Mouse (Mus musculus): ENCODE data around the gene Slc13a2. TPM values are rescaled to one million over a fixed set of nuclear protein-coding genes. Genes with fewer than 3 reads are reported as not detected.
A peak's percentile ranks its signal among the peaks of the same experiment; 100 is the strongest.

The Slc13a2 gene
- polyA plus RNA-seq, 1 experiment from 2014 or later, result 0.08 TPM

DNA sequence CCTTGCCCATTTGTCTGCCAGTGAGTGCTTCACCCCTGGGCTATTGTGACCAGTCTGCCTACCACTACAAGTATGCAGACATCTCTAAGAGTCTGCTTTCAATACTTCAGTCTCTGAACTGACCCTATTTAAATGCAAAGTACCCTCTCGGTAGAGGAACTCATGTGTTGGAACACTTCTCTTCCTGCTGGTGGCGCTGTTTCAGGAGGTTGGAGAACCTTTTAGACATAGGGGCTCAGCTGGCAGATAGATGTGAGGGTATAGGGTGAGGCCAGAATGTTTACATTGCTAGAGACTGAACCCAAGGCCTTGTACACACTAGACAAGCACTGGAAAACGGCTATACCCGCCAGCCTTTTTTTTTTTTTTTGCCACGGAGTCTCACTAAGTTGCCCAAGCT lies 6.3 kb upstream of the Slc13a2 start:
- no peak for ATAC-seq
- H3K4me2 ChIP-seq (ENCODE audit: low read depth, low read length), result no peak overlapping the region
- H3K27me3 ChIP-seq (ENCODE audit: insufficient read depth, low read length), result no peaks in the 10 kb centered on the region; the same call in 1 of the 2 replicates
- WGBS (ENCODE audit: insufficient replicate concordance), result 69% methylated on average over 5 of the region's 5 CpGs
- H3K4me3 ChIP-seq (ENCODE audit: low read depth, low read length), result no peak overlapping the region
- no peaks in the 10 kb centered on the region; the same call in 1 of the 2 replicates for H3K4me1 ChIP-seq (ENCODE audit: insufficient read depth)
- no peak for TF ChIP-seq EP300 (IDR thresholded peaks at IDR 0.05; ENCODE audit: low read depth)
- no peak for TF ChIP-seq CTCF (IDR thresholded peaks at IDR 0.05; ENCODE audit: low read depth)
- no peak for DNase-seq
- H3K36me3 ChIP-seq (replicated peaks; ENCODE audit: insufficient read depth, low read length), result no peaks in the 10 kb centered on the region
- H3K27ac ChIP-seq (ENCODE audit: low read depth), result no peak overlapping the region
- H3K9me3 ChIP-seq (ENCODE audit: low read length), result no peaks in the 10 kb centered on the region
- H3K9ac ChIP-seq (replicated peaks), result no peak overlapping the region

DNA sequence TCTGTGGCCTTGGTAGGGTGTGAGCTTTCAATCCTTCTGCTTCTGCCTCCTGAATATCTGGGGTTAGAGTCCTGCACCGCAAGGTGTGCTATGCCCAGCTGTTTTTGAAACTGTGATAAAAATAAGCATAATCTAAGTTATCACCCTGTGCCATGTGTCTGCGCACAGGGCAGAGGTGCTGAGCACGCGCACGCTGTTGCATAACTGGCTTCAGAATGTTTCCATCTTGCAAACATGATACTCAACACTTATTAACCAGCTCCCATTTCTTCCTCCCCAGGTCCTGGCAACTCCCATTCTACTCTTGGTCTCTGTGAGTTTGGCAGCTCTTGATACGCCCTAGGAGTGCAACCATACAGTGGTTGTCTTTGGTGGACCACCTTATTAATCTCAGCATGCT lies 5.6 kb upstream of the Slc13a2 start:
- H3K9me3 ChIP-seq (ENCODE audit: low read length), result no peaks in the 10 kb centered on the region
- ATAC-seq (no peak; the same call in 1 of the 2 replicates), DNase-seq (peak; percentile 34)
- TF ChIP-seq CTCF (IDR thresholded peaks at IDR 0.05; ENCODE audit: low read depth) (no peak), EP300 (IDR thresholded peaks at IDR 0.05; ENCODE audit: low read depth) (no peak)
- H3K27ac ChIP-seq (ENCODE audit: low read depth), result no peak overlapping the region
- H3K27me3 ChIP-seq (ENCODE audit: insufficient read depth, low read length), result no peaks in the 10 kb centered on the region; the same call in 1 of the 2 replicates
- no peaks in the 10 kb centered on the region for H3K36me3 ChIP-seq (replicated peaks; ENCODE audit: insufficient read depth, low read length)
- H3K4me3 ChIP-seq (ENCODE audit: low read depth, low read length), result no peak overlapping the region
- H3K4me1 ChIP-seq (ENCODE audit: insufficient read depth), result peaks cover 1% of the 10 kb centered on the region
- no peak overlapping the region for H3K9ac ChIP-seq (replicated peaks)
- H3K4me2 ChIP-seq (ENCODE audit: low read depth, low read length), result no peak overlapping the region
- WGBS (ENCODE audit: insufficient replicate concordance), result 71% methylated on average over 6 of the region's 6 CpGs

DNA sequence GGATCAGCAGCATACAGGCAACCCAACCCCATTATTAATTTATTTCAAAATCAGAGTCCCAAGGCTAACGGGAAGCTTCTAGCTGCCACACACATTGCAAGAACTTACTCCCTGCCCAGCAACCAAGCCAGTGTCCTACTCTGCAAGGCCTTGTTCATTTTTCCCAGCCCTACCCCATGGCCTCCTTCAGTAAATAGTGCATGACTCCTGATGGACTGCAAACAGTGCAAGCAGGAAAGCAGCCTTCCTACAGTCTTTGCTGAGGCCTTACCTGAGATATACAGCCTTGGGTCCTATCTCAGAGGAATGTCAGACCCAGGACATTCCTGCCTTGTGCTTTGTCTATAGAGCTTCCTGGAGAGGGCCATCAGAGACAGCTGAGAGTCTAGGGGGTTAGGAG lies 3.6 kb upstream of the Slc13a2 start:
- ATAC-seq, result no peak

DNA sequence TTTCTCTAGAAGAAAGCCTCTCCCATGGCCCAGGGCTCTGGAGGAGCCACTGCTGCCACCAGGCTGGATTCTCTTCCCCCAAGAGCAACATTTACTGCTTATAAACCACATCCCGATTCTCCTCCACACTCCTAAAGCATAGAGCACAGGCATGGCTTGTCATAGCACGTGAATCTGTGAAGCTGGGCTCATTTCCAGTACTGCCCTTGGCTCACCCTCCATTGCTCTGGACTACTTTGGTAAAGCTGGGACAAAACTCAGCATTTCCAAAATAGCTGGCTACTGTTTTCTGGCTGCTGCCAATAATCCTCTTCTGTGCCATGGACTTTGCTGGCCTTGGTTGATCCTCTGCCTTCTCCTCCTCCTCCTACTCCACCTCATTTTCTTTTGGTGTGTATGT lies 2.3 kb upstream of the Slc13a2 start:
- ATAC-seq (no peak), DNase-seq (no peak)
- H3K27me3 ChIP-seq (ENCODE audit: insufficient read depth, low read length), result no peaks in the 10 kb centered on the region; the same call in 1 of the 2 replicates
- H3K9ac ChIP-seq (replicated peaks), result no peak overlapping the region
- H3K4me2 ChIP-seq (ENCODE audit: low read depth, low read length), result no peak overlapping the region
- WGBS (ENCODE audit: insufficient replicate concordance), result 41% methylated on average over 2 of the region's 2 CpGs
- no peak overlapping the region for H3K4me3 ChIP-seq (ENCODE audit: low read depth, low read length)
- H3K9me3 ChIP-seq (ENCODE audit: low read length), result no peaks in the 10 kb centered on the region
- no peaks in the 10 kb centered on the region for H3K36me3 ChIP-seq (replicated peaks; ENCODE audit: insufficient read depth, low read length)
- peaks cover 10% of the 10 kb centered on the region for H3K4me1 ChIP-seq (ENCODE audit: insufficient read depth)
- TF ChIP-seq CTCF (IDR thresholded peaks at IDR 0.05; ENCODE audit: low read depth), result no peak
- no peak for TF ChIP-seq EP300 (IDR thresholded peaks at IDR 0.05; ENCODE audit: low read depth)
- H3K27ac ChIP-seq (ENCODE audit: low read depth), result no peak overlapping the region

More for the DNA sequence above, 3.6 kb upstream of the Slc13a2 start:
- H3K4me2 ChIP-seq (ENCODE audit: low read depth, low read length), result no peak overlapping the region
- 79% methylated on average over 1 of the region's 1 CpGs for WGBS (ENCODE audit: insufficient replicate concordance)
- H3K4me3 ChIP-seq (ENCODE audit: low read depth, low read length), result no peak overlapping the region
- H3K36me3 ChIP-seq (replicated peaks; ENCODE audit: insufficient read depth, low read length), result no peaks in the 10 kb centered on the region
- H3K9ac ChIP-seq (replicated peaks), result no peak overlapping the region
- peaks cover 10% of the 10 kb centered on the region for H3K4me1 ChIP-seq (ENCODE audit: insufficient read depth)
- TF ChIP-seq EP300 (IDR thresholded peaks at IDR 0.05; ENCODE audit: low read depth) (no peak), CTCF (IDR thresholded peaks at IDR 0.05; ENCODE audit: low read depth) (no peak)
- no peaks in the 10 kb centered on the region for H3K9me3 ChIP-seq (ENCODE audit: low read length)
- H3K27me3 ChIP-seq (ENCODE audit: insufficient read depth, low read length), result no peaks in the 10 kb centered on the region; the same call in 1 of the 2 replicates
- H3K27ac ChIP-seq (ENCODE audit: low read depth), result no peak overlapping the region
- DNase-seq, result no peak

DNA sequence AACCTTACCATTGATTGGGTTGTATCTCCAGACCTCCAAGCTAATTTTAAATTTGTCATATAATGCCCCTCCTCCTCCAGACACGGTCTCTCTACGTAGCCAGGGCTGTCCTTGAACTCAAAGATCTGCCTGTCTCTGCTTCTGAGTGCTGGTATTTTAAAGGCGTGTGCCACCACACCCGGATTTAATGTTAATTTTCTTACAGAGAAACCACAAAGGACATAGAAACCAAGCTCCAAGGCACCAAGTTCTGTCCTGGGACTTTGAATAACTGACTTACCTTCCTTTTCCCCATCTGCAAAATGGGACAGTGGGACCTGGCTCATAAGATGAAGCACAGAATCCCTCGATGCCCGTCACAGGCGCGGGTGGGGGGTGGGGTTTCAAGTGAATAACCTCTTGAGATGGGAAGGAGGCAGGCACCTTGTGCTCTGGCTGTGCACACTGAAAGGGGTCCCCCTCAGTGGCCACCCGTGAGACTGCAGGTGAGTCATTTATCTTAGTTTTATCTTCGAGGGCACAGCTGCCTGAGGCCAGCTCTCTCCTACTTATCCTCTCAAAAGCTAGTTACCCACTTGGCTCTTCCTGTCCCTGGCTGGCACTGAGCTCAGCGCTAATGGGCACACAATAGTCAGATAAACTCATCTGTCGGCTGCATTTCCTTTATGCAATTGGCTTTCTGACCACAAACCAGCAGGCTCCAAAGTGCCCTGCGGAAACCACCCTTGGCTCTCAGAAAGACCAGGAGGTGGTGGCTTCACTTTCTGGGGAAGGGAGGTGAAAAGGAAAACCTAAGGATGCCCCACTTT lies 612 bp downstream of the Slc13a2 start:
- no peaks in the 10 kb centered on the region for H3K36me3 ChIP-seq (replicated peaks; ENCODE audit: insufficient read depth, low read length)
- H3K4me2 ChIP-seq (ENCODE audit: low read depth, low read length), result no peak overlapping the region
- ATAC-seq (no peak), DNase-seq (no peak)
- no peaks in the 10 kb centered on the region for H3K9me3 ChIP-seq (ENCODE audit: low read length)
- 38% methylated on average over 13 of the region's 13 CpGs for WGBS (ENCODE audit: insufficient replicate concordance)
- no peak overlapping the region for H3K9ac ChIP-seq (replicated peaks)
- no peak overlapping the region for H3K4me3 ChIP-seq (ENCODE audit: low read depth, low read length)
- TF ChIP-seq CTCF (IDR thresholded peaks at IDR 0.05; ENCODE audit: low read depth) (no peak), EP300 (IDR thresholded peaks at IDR 0.05; ENCODE audit: low read depth) (no peak)
- H3K27ac ChIP-seq (ENCODE audit: low read depth), result no peak overlapping the region
- H3K4me1 ChIP-seq (ENCODE audit: insufficient read depth), result peaks cover 10% of the 10 kb centered on the region
- H3K27me3 ChIP-seq (ENCODE audit: insufficient read depth, low read length), result no peaks in the 10 kb centered on the region

DNA sequence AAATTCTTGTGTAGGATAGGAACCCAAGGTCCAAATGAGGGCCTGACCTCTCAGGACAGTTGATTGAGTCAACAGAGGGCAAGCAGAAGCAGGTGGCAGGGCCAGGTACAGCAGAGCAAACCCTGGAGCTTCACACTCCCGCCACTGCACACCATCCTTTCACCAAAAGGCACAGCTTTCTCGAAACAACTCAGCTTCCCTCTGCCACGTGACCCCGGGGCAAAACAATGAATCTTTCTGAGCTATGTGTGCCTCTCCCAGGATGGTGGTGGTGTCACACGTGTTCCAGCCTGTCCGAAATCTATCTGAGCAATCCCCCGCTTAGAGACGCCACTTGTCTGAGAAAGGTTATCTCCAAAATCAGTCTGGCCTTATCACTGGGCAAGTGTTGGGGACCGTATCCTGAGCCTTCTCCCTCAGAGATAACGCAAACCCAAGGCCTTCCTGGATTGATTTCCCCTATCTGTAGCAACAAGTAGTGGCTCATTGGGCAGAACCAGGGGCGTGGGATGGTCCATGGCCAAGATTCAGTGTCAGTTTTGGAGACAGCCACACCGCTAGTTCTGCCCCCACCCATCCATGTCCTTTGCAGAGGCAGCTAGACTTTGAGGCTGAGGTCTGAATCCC lies 1.6 kb downstream of the Slc13a2 start:
- no peak overlapping the region for H3K9ac ChIP-seq (replicated peaks)
- H3K27me3 ChIP-seq (ENCODE audit: insufficient read depth, low read length), result no peaks in the 10 kb centered on the region
- 23% methylated on average over 12 of the region's 12 CpGs for WGBS (ENCODE audit: insufficient replicate concordance)
- TF ChIP-seq EP300 (IDR thresholded peaks at IDR 0.05; ENCODE audit: low read depth), result no peak
- no peak for TF ChIP-seq CTCF (IDR thresholded peaks at IDR 0.05; ENCODE audit: low read depth)
- H3K9me3 ChIP-seq (ENCODE audit: low read length), result no peaks in the 10 kb centered on the region
- DNase-seq (peak; percentile 42), ATAC-seq (peak; percentile 67; the same call in 1 of the 2 replicates)
- H3K4me1 ChIP-seq (ENCODE audit: insufficient read depth), result peaks cover 10% of the 10 kb centered on the region
- H3K4me2 ChIP-seq (ENCODE audit: low read depth, low read length), result no peak overlapping the region
- H3K4me3 ChIP-seq (ENCODE audit: low read depth, low read length), result no peak overlapping the region
- H3K27ac ChIP-seq (ENCODE audit: low read depth), result no peak overlapping the region
- H3K36me3 ChIP-seq (replicated peaks; ENCODE audit: insufficient read depth, low read length), result no peaks in the 10 kb centered on the region

Measured in liver, postnatal 0 days (tissue).